Mouse (Mus musculus) liver, embryonic 13.5 days (tissue): ENCODE results near the gene Olfr1084. TPM values are rescaled to one million over a fixed set of nuclear protein-coding genes. Genes with fewer than 3 reads are reported as not detected.
"Not testable (repeated sequence)": the region's sequence is repeated elsewhere in the genome, so short reads cannot be mapped to it uniquely, and the experiment has no call there.

ENCODE experiments used
- ATAC-seq: fragments of 200-750 bp; cut with Nextera tagmentation; 2 replicates; pipeline ENCODE4 v1.8.0; 2017; ENCODE audit warnings: low read depth, mild to moderate bottlenecking, moderate number of reproducible peaks, moderate library complexity
- DNase-seq: peaks from one replicate; pipeline ENCODE4 v3.0.0; 2022
- H3K27ac ChIP-seq: fragments of 300-500 bp; sonication (generic); 2 replicates; pipeline ENCODE4 v1.5.1; 2015; ENCODE audit warnings: moderate library complexity, mild to moderate bottlenecking, inconsistent platforms
- H3K27me3 ChIP-seq: fragments of 300-500 bp; sonication (generic); 2 replicates; pipeline ENCODE4 v1.6.1; 2015; ENCODE audit warnings: mild to moderate bottlenecking, inconsistent platforms
- H3K36me3 ChIP-seq: fragments of 300-500 bp; sonication (generic); 2 replicates; pipeline ENCODE4 v1.6.1; 2015; ENCODE audit warnings: mild to moderate bottlenecking, inconsistent platforms
- H3K4me1 ChIP-seq: fragments of 300-500 bp; sonication (generic); replicated peaks from 2 replicates; pipeline ENCODE4 v1.6.1; 2015; ENCODE audit warnings: inconsistent platforms
- H3K4me2 ChIP-seq: fragments of 300-500 bp; sonication (generic); 2 replicates; pipeline ENCODE4 v1.6.1; 2015; ENCODE audit warnings: inconsistent platforms, mild to moderate bottlenecking, moderate library complexity
- H3K4me3 ChIP-seq: fragments of 300-500 bp; sonication (generic); replicated peaks from 2 replicates; pipeline ENCODE4 v1.5.1; 2015; ENCODE audit warnings: mild to moderate bottlenecking, inconsistent platforms
- H3K9ac ChIP-seq: fragments of 300-500 bp; sonication (generic); 2 replicates; pipeline ENCODE4 v1.6.1; 2015; ENCODE audit warnings: mild to moderate bottlenecking, inconsistent platforms
- H3K9me3 ChIP-seq: fragments of 300-500 bp; sonication (generic); replicated peaks from 2 replicates; pipeline ENCODE4 v1.6.1; 2016; ENCODE audit warnings: inconsistent platforms
- WGBS: fragments of 180-500 bp; shearing (Covaris S2); methylation state at CpG from one replicate; pipeline ENCODE4 v1.1.7; 2015; ENCODE audit not compliant: insufficient replicate concordance; 5-methylcytosine and 5-hydroxymethylcytosine counted together
- polyA plus RNA-seq: library from polyadenylated mRNA; unstranded; fragments of >200 nt; fragmentation: Nextera tagmentation; extraction: Ambion mirVana; gene quantifications from 2 replicates; pipeline ENCODE4 v1.2.1, GENCODE M21; 2015

Gene Olfr1084
- not detected in 2 replicates for polyA plus RNA-seq

DNA sequence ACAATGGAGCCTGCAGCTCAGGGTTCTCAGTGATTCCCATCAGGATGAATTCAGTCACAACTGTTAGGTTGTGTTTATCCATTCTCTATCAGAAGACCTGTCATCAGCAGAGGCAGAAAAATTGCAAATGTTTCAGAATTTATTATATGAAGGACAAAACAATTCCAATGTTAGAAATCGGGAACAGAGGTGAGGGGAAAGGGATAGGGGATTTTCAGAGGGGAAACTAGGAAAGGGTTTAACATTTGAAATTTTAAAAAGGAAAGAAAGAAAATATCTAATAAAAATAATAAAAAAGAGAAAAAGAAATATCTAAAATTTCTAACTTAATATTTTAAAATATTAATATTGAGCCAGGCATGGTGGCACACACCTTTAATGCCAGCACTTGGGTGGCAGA is at the start of gene Olfr1084:
TSS of gene Olfr1084 (minus strand) at position 101 of the 400 bp plus-strand sequence.
- not testable (repeated sequence) for H3K27me3 ChIP-seq, H3K9me3 ChIP-seq, DNase-seq, H3K36me3 ChIP-seq, H3K4me1 ChIP-seq, H3K27ac ChIP-seq, H3K4me3 ChIP-seq, ATAC-seq, H3K4me2 ChIP-seq, H3K9ac ChIP-seq
- WGBS: 64% methylated on average over 1 of the region's 1 CpGs

DNA sequence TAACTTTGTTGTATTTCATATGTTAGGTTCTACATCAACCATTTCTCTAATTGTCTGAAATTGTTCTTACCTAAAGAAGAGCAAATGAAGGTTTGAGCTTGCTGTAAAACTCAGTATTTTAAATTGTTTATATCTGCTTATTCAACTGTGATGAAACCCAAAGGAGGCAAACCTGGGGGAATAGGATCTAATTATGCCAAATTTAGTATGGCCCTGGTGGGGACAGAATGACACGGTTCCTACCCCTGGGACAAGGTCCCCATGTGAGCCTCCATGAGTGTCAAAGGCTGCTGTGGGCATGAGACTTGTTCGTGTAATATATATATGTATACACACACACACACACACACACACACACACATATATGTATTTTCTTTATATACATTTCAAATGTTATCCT is 40.5 kb upstream of the Olfr1084 start, which contains the start of gene Olfr1086:
TSS of gene Olfr1086 (minus strand) at position 101 of the 400 bp plus-strand sequence.
- no peak within 1 kb of the TSS for H3K27ac ChIP-seq
- DNase-seq (no peak), ATAC-seq (no peak)
- no peaks in the 10 kb centered on the region for H3K36me3 ChIP-seq
- H3K9ac ChIP-seq: no peak within 1 kb of the TSS
- 34% methylated on average over 2 of the region's 2 CpGs for WGBS
- no peak within 1 kb of the TSS for H3K4me3 ChIP-seq
- no peak within 1 kb of the TSS for H3K4me2 ChIP-seq
- H3K27me3 ChIP-seq: no peaks in the 10 kb centered on the region
- no peaks in the 10 kb centered on the region for H3K9me3 ChIP-seq
- H3K4me1 ChIP-seq: no peaks in the 10 kb centered on the region

DNA sequence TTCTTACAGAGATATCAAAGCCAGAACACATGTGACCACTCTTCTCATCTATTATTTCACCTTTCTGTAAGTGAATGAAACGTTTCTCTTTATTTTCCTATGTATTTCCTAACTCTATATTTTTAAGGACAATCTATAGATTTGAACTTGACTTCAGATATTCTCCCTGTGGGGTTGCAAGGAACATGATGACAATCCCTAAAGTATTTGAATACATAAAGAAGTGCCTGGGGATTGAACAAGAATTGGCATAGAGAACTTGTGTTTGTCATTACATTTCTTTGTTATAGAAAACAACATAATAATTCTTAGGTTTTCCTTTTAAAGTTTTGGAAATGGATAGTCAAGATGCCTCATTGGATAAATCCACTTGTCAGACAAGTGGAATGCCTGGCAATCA is 22.4 kb upstream of the Olfr1084 start, which contains the start of gene Olfr1085:
TSS of gene Olfr1085 (minus strand) at position 101 of the 400 bp plus-strand sequence.
- H3K4me2 ChIP-seq: no peak within 1 kb of the TSS
- no peaks in the 10 kb centered on the region for H3K4me1 ChIP-seq
- WGBS: 11% methylated on average over 1 of the region's 1 CpGs
- H3K4me3 ChIP-seq: no peak within 1 kb of the TSS
- H3K27ac ChIP-seq: no peak within 1 kb of the TSS
- H3K9ac ChIP-seq: no peak within 1 kb of the TSS
- no peaks in the 10 kb centered on the region for H3K27me3 ChIP-seq
- H3K36me3 ChIP-seq: no peaks in the 10 kb centered on the region
- H3K9me3 ChIP-seq: no peaks in the 10 kb centered on the region
- DNase-seq: no peak
- no peak for ATAC-seq

- not testable (repeated sequence) for H3K27me3 ChIP-seq, H3K9ac ChIP-seq, H3K4me3 ChIP-seq, H3K27ac ChIP-seq, H3K36me3 ChIP-seq, H3K4me1 ChIP-seq, ATAC-seq, H3K4me2 ChIP-seq, DNase-seq, H3K9me3 ChIP-seq
- WGBS: 15% methylated on average over 1 of the region's 1 CpGs
Observed at GRCm38 (mm10) chr2:86598866-86599265, 40.7 kb downstream of the Olfr1084 start, which contains the start of gene Olfr1082. Gene Olfr1082 (minus strand): TSS chr2:86598966.

Other genes starting within 250 kb of the Olfr1084 start
- gene Olfr1061, start 225.7 kb downstream of the Olfr1084 start, polyA plus RNA-seq: not detected in 2 replicates
- not detected in 2 replicates for gene Olfr1062, start 213.0 kb downstream of the Olfr1084 start, polyA plus RNA-seq
- not detected in 2 replicates for gene Olfr1065, start 189.1 kb downstream of the Olfr1084 start, polyA plus RNA-seq
- gene Olfr1066, start 183.5 kb downstream of the Olfr1084 start, polyA plus RNA-seq: not detected in 2 replicates
- not detected in 2 replicates for gene Olfr228, start 152.3 kb downstream of the Olfr1084 start, polyA plus RNA-seq
- gene Olfr1076, start 131.3 kb downstream of the Olfr1084 start, polyA plus RNA-seq: not detected in 2 replicates
- gene Olfr1079, start 97.2 kb downstream of the Olfr1084 start, polyA plus RNA-seq: not detected in 2 replicates
- not detected in 2 replicates for gene Olfr1080, start 81.5 kb downstream of the Olfr1084 start, polyA plus RNA-seq
- not detected in 2 replicates for gene Olfr1082, start 40.8 kb downstream of the Olfr1084 start, polyA plus RNA-seq
- not detected in 2 replicates for gene Olfr1085, start 22.3 kb upstream of the Olfr1084 start, polyA plus RNA-seq
- gene Olfr1086, start 40.4 kb upstream of the Olfr1084 start, polyA plus RNA-seq: not detected in 2 replicates
- gene Olfr1087, start 58.7 kb upstream of the Olfr1084 start, polyA plus RNA-seq: not detected in 2 replicates
- not detected in 2 replicates for gene Olfr1089, start 94.0 kb upstream of the Olfr1084 start, polyA plus RNA-seq
- not detected in 2 replicates for gene Olfr1090, start 119.3 kb upstream of the Olfr1084 start, polyA plus RNA-seq
- not detected in 2 replicates for gene Olfr1093, start 142.8 kb upstream of the Olfr1084 start, polyA plus RNA-seq
- gene Olfr141, start 170.3 kb upstream of the Olfr1084 start, polyA plus RNA-seq: not detected in 2 replicates
- not detected in 2 replicates for gene Olfr1094, start 184.9 kb upstream of the Olfr1084 start, polyA plus RNA-seq
- not detected in 2 replicates for gene Olfr1095, start 212.0 kb upstream of the Olfr1084 start, polyA plus RNA-seq
- gene Gm13723, start 235.1 kb upstream of the Olfr1084 start, polyA plus RNA-seq: not detected in 2 replicates